Mouse (Mus musculus) CH12.LX (cell line): ENCODE results near the gene Tspan9.

Experiments used
- BHLHE40 ChIP-seq: IDR thresholded peaks from 2 replicates; pipeline ENCODE4 v1.6.1; 2011; ENCODE audit warnings: mild to moderate bottlenecking, low read depth, low read length, improper control_type of control experiment
- CHD2 ChIP-seq: IDR thresholded peaks from 2 replicates; pipeline ENCODE4 v1.6.1; 2011; ENCODE audit warnings: low read length, improper control_type of control experiment
- CTCF ChIP-seq, 2 experiments: IDR thresholded peaks in 1 of 2; conservative IDR thresholded peaks in 1 of 2; 2 replicates each; pipeline ENCODE4 v1.5.1; 2011 to 2012; ENCODE audit warnings: low read depth in 2 of 2, low read length in 2 of 2, improper control_type of control experiment in 1 of 2, inconsistent platforms in 1 of 2, mild to moderate bottlenecking in 1 of 2, moderate library complexity in 1 of 2
- EP300 ChIP-seq: IDR thresholded peaks from 2 replicates; pipeline ENCODE4 v1.6.1; 2011; ENCODE audit warnings: low read length, improper control_type of control experiment
- MAFK ChIP-seq: IDR thresholded peaks from 2 replicates; pipeline ENCODE4 v1.6.1; 2011; ENCODE audit warnings: low read length, improper control_type of control experiment; ENCODE audit not compliant: insufficient replicate concordance
- MAX ChIP-seq: IDR thresholded peaks from 2 replicates; pipeline ENCODE4 v1.6.1; 2011; ENCODE audit warnings: low read length, improper control_type of control experiment
- NRF1 ChIP-seq: IDR thresholded peaks from 2 replicates; pipeline ENCODE4 v1.6.1; 2014; ENCODE audit warnings: low read depth, mild to moderate bottlenecking, inconsistent platforms, low read length, improper control_type of control experiment, moderate library complexity
- POLR2A ChIP-seq: IDR thresholded peaks from 2 replicates; pipeline ENCODE4 v1.6.1; 2011; ENCODE audit warnings: low read depth, mild to moderate bottlenecking, improper control_type of control experiment, low read length
- SMC3 ChIP-seq: IDR thresholded peaks from 2 replicates; pipeline ENCODE4 v1.6.1; 2011; ENCODE audit warnings: low read depth, low read length, improper control_type of control experiment
- USF1 ChIP-seq: IDR thresholded peaks from 2 replicates; pipeline ENCODE4 v1.6.1; 2014; ENCODE audit warnings: low read depth, mild to moderate bottlenecking, inconsistent platforms, low read length, improper control_type of control experiment
- ZNF384 ChIP-seq: IDR thresholded peaks from 2 replicates; pipeline ENCODE4 v1.6.1; 2012; ENCODE audit warnings: low read depth, low read length, improper control_type of control experiment, inconsistent platforms

- TF ChIP-seq BHLHE40 (no peak), USF1 (no peak), CTCF (conservative IDR thresholded peaks at IDR 0.05 in 1 of 2, IDR thresholded peaks at IDR 0.05 in 1 of 2; ENCODE audit: low read depth in 2 of 2, low read length in 2 of 2) (no peak), MAFK (no peak), POLR2A (no peak), SMC3 (no peak), MAX (no peak), ZNF384 (no peak), EP300 (no peak), NRF1 (no peak), CHD2 (no peak)
These were observed 166.7 kb downstream of the Tspan9 start for GRCm38 (mm10) chr6:127976695-127977094.
